Mouse (Mus musculus): ENCODE data around the gene Trappc5. TPM values are rescaled to one million over a fixed set of nuclear protein-coding genes. Genes with fewer than 3 reads are reported as not detected.

Trappc5 gene
- polyA plus RNA-seq (2016; fragmentation: Nextera tagmentation; extraction: Ambion mirVana) = 43.3 and 47.5 TPM in 2 replicates

DNA sequence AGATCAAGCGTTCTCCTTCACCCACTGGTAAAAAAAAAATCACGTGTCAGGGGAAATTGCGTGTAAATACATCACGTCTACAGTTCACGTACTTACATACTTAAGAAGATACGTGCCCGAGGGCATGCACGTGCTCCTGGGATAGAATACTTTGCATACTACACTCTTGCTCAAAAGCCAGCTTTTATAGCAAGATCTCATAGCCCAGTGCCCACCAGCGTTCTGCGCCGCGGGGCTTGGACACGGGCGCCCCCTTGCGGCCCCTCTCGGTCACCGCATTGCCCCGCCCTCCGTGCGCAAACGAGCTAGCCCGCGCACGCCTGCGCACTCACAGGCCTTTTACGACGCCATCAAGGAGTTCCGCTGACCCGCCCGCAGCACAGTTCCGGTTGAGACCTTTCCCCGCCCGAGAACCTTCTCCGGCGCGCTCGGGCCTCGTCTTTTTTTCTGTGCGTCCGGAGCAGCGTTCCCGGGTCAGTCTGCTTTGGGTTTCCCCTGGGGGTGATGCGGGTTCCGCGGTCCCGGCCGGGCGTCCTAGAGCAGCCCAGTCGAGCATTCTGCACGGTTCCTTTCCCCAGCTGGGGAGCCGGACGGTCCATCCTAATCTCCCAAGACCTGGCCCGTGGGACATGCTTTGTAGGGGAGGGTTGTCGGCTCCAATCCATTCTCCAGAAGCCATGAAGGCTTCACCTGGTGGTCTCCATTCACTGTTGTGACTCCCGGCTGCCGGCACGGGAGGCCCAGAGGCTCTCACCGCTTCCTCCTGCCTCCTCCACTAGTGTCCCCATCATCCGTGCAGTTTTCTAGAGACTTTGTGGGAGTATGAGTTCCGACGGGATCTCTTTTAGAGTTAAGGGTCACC, at the start of gene Trappc5:
Gene Trappc5 (plus strand): TSS at position 169 of the 862 bp plus-strand sequence.
- Histone ChIP-seq H3K4me3 (peak within 1 kb of the TSS; percentile 89), H3K36me3 (replicated peaks) (peaks cover 31% of the 10 kb centered on the region), H3K9me3 (peaks cover 3% of the 10 kb centered on the region; the same call in 1 of the 2 replicates), H3K4me1 (peaks cover 33% of the 10 kb centered on the region), H3K27ac (peak within 1 kb of the TSS; percentile 92), H3K27me3 (ENCODE audit: poor library complexity, severe bottlenecking) (no peaks in the 10 kb centered on the region)
- WGBS = 2% methylated on average over 61 of the region's 61 CpGs
- DNase-seq (ENCODE audit: extremely low spot score, low spot score) = peak; percentile 93

DNA sequence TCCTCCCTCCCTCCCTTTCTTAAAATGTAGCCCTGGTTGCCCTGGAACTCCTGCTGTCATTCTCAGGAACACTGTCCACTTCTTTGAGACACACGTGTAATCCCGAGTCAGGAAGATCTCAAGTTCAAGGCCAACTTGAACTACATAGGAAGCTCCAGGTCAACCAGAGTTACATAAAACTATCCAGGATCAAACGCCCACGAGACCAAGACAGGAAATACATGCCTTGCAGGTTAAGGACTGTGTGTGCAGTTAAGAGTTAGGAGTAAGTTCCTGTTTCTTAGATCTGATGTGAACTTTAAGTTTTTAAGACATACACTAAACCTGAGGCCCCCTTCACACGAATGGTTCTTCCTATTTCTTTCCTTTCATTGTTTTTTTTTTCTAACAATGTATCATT, 49.1 kb upstream of the Trappc5 start:
- 66% methylated on average over 5 of the region's 5 CpGs for WGBS
- no peak overlapping the region for H3K27ac ChIP-seq

DNA sequence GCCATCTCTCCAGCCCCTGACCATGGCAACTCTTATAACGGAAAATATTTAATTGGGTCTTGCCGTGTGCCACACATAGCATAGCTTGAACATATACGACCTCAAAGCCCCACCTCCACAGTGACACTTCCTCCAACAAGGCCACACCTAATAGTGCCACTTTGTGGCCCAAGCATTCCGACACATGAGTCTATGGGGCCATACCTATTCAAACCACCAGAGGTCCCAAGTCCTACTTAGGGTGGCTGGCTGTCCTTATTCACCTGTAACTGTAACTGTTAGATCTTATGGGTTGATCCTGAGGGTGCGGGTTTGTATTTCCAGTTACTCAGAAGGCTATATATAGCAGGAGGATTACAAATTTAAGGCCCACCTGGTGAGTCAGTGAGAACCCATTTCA, 48.1 kb upstream of the Trappc5 start:
- Histone ChIP-seq H3K36me3 (replicated peaks) (no peaks in the 10 kb centered on the region), H3K9me3 (no peaks in the 10 kb centered on the region)
- no peak for DNase-seq (ENCODE audit: extremely low spot score, low spot score)

More for the DNA sequence above, 49.1 kb upstream of the Trappc5 start:
- Histone ChIP-seq H3K4me1 (peaks cover 20% of the 10 kb centered on the region), H3K27me3 (ENCODE audit: poor library complexity, severe bottlenecking) (peaks cover 15% of the 10 kb centered on the region), H3K4me3 (no peak overlapping the region), H3K36me3 (replicated peaks) (no peaks in the 10 kb centered on the region), H3K9me3 (no peaks in the 10 kb centered on the region)
- no peak for DNase-seq (ENCODE audit: extremely low spot score, low spot score)

DNA sequence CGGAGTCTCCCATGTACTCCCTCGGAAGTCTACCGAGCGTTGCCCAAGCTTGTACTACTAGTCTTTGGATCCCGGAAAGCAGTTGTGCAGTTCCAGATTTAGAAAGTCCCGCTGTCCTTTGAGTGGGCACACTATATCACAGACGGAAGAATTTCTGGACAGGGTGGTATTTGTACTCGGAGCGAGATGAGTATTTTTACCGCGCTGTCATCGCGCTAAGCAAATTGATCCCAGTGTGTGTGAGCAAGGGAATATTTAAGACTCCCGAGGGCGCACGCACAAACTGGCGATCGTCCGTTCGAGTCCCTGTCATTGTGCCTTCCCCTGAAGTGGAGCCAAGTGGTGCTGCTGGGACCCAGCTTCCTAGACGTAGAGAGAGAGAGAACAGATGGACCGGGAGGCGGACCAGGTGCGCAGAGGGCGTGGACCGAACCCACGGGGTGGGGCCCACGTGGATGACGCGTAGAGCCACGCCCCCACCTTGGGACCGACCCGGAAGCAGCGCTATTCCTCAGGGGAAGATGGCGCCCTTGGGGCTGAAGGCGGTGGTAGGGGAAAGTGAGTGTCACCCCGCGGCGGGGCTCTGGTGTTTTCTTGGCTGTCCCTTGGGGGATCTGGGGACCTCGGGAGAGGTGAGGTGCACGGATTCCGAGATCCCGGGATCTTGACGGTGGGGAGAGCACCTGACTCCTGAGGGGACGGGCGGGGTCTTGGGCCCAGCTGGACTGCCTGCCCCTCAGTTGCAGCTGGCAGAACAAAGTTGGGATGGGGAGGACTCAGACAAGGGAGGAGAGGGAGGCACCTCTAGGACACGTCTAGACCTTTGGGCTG, 45.2 kb upstream of the Trappc5 start, which contains the start of gene Stxbp2:
Gene Stxbp2 (plus strand): TSS at position 309 of the 831 bp plus-strand sequence.
- Histone ChIP-seq H3K36me3 (replicated peaks) (peaks cover 14% of the 10 kb centered on the region), H3K4me1 (peaks cover 16% of the 10 kb centered on the region), H3K27ac (peak within 1 kb of the TSS; percentile 74), H3K27me3 (ENCODE audit: poor library complexity, severe bottlenecking) (peaks cover 15% of the 10 kb centered on the region), H3K4me3 (peak within 1 kb of the TSS; percentile 66), H3K9me3 (no peaks in the 10 kb centered on the region)
- WGBS = 7% methylated on average over 47 of the region's 47 CpGs
- DNase-seq (ENCODE audit: extremely low spot score, low spot score) = peak; percentile 60

More for the DNA sequence above, 48.1 kb upstream of the Trappc5 start:
- H3K4me1 ChIP-seq = peaks cover 16% of the 10 kb centered on the region
- H3K27ac ChIP-seq = no peak overlapping the region
- H3K27me3 ChIP-seq (ENCODE audit: poor library complexity, severe bottlenecking) = peaks cover 15% of the 10 kb centered on the region
- no peak overlapping the region for H3K4me3 ChIP-seq
- WGBS = 33% methylated on average over 5 of the region's 5 CpGs

DNA sequence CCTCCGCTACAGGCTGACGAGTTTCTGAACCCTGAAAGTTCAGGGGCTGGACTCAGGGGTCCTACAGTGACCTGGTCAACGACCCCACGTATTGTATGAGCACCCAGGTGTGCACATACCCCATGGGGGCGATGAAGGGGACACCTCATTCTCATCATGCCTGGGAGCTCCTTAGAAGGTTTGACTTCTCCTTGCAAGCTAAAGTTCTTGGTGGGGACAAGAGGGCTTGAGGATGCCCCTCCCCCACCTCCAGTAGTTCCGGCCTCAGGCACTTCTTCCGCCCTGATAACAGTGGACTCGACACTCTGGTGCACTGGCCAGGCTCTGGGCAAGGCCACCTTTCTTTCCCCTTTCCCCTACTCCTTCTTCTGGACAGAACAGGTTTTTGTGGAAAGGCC, 44.6 kb upstream of the Trappc5 start:
- Histone ChIP-seq H3K27ac (peak overlapping the region; percentile 74), H3K4me3 (peak overlapping the region; percentile 66), H3K4me1 (peaks cover 16% of the 10 kb centered on the region), H3K27me3 (ENCODE audit: poor library complexity, severe bottlenecking) (peaks cover 15% of the 10 kb centered on the region), H3K36me3 (replicated peaks) (peaks cover 20% of the 10 kb centered on the region), H3K9me3 (no peaks in the 10 kb centered on the region)
- no peak for DNase-seq (ENCODE audit: extremely low spot score, low spot score)
- WGBS = 15% methylated on average over 8 of the region's 8 CpGs

DNA sequence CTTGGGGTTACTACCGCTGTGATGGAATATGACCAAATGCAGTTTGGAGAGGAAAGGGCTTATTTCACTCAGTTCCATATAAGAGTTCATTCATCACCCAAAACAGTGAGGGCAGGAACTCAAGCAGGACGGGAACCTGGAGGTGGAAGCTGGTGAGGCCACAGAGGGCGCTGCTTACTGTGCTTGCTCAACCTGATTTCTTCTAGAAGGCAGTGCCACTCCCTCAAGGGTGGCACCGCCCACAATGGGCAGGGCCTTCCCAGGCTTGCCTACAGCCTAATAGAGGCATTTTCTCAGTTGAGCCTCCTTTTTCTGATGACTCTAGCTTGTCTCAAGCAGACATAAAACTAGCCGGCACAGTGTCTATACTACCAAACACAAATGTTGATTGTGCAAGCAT, 30.3 kb upstream of the Trappc5 start:
- H3K9me3 ChIP-seq = no peaks in the 10 kb centered on the region
- no peaks in the 10 kb centered on the region; the same call in 1 of the 2 replicates for H3K4me1 ChIP-seq
- no peaks in the 10 kb centered on the region for H3K27me3 ChIP-seq (ENCODE audit: poor library complexity, severe bottlenecking)
- H3K36me3 ChIP-seq (replicated peaks) = peaks cover 9% of the 10 kb centered on the region
- no peak for DNase-seq (ENCODE audit: extremely low spot score, low spot score)
- 27% methylated on average over 5 of the region's 5 CpGs for WGBS
- H3K27ac ChIP-seq = no peak overlapping the region
- no peak overlapping the region for H3K4me3 ChIP-seq

DNA sequence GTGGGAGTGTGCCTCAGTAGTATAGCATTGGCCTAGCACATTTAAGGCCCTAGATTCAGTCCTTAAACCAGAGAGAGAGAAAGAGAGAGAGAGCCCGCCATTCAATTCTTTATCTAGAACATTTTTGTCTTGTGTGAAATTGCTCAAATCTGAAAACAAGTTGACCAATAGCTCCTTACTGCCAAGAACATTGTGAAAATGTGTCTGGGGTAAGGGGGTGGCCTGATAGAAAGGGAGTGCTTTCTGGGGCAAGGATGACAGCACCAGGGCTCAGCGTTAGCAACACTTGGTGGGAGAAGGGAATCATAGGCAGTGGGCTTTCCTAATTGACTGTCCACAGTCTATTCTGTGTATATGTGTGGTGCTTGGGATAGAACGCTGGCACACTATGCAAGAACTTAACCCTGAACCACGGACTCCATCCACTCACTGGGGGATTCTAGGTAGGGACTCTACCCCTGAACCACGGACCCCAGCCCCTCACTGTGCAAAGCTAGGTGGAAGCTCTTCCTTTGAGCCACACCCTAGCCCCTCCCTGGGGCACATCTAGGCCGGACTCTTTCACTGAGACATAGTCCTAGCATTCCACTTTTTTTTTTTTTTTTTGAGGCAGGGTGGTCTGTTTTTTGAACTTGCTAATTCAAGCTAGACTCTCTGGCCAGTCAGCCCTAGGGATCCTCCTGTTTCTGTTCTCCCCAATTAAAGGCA, 29.1 kb upstream of the Trappc5 start:
- Histone ChIP-seq H3K4me1 (no peaks in the 10 kb centered on the region; the same call in 1 of the 2 replicates), H3K4me3 (no peak overlapping the region), H3K9me3 (no peaks in the 10 kb centered on the region), H3K36me3 (replicated peaks) (no peaks in the 10 kb centered on the region), H3K27me3 (ENCODE audit: poor library complexity, severe bottlenecking) (no peaks in the 10 kb centered on the region), H3K27ac (no peak overlapping the region)
- no peak for DNase-seq (ENCODE audit: extremely low spot score, low spot score)
- 90% methylated on average over 6 of the region's 6 CpGs for WGBS

DNA sequence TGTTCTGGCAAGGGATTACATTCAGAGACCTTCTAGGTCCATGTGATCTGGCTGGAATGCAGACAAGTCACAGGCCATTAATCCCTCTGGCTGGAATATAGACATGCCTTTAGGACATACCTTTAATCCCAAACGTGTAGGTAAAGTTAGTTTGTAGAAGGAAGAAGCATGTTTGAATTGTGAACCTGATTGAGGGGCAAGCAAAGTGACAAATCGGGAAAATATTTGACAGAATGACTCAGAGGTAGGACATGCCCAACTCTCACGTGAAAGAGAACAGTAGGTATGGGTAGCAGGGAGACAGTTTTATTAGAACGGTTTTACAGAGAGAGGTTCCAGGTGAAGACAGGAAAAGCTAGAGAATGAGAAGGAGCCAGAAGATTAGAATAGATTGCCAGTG, 28.5 kb upstream of the Trappc5 start:
- H3K27ac ChIP-seq = no peak overlapping the region
- no peaks in the 10 kb centered on the region for H3K27me3 ChIP-seq (ENCODE audit: poor library complexity, severe bottlenecking)
- WGBS = 81% methylated on average over 4 of the region's 4 CpGs
- no peaks in the 10 kb centered on the region; the same call in 1 of the 2 replicates for H3K4me1 ChIP-seq
- no peaks in the 10 kb centered on the region for H3K9me3 ChIP-seq
- H3K36me3 ChIP-seq (replicated peaks) = no peaks in the 10 kb centered on the region
- H3K4me3 ChIP-seq = no peak overlapping the region
- DNase-seq (ENCODE audit: extremely low spot score, low spot score) = no peak

DNA sequence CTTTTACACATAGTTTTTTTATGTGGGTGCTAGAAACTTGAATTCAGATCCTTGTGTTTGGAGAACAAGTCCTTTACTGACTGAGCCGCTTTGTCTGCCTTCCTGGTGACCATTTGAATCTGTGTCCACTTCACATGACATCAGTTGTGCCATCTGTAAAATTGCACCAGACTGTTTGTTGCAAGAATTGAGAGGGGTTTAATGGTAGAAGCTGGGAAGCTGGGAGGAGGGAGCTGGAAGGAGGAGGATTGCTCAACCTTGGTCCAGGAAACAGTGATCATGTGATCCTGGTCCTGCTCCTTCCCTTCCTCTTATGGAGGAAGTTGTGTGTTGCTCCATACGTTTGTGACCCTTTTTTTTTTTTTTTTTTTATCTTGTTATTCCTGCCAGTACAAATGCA, 27.8 kb upstream of the Trappc5 start:
- DNase-seq (ENCODE audit: extremely low spot score, low spot score) = no peak
- 65% methylated on average over 2 of the region's 2 CpGs for WGBS

DNA sequence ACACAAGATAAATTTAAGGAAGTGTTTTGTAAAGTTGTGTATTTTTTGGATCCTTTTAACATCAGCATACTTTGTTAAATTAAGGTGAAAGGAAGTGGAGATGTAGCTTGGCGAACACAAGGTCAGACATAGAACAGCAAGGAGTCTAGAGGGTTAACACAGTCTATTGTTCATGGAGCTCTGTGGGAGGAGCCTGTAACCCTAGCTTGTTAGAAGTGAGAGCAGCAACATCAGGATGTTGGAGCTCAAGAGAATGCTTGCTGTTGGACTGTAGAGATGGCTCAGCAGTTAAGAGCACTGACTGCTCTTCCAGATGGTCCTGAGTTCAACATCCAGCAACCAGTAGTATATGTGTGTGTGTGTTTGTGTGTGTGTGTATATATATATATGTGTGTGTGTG, 27.1 kb upstream of the Trappc5 start:
- H3K27ac ChIP-seq = no peak overlapping the region
- no peak overlapping the region for H3K4me3 ChIP-seq
- H3K9me3 ChIP-seq = no peaks in the 10 kb centered on the region
- H3K4me1 ChIP-seq = no peaks in the 10 kb centered on the region; the same call in 1 of the 2 replicates
- DNase-seq (ENCODE audit: extremely low spot score, low spot score) = no peak
- H3K27me3 ChIP-seq (ENCODE audit: poor library complexity, severe bottlenecking) = no peaks in the 10 kb centered on the region
- 30% methylated on average over 1 of the region's 1 CpGs for WGBS
- H3K36me3 ChIP-seq (replicated peaks) = no peaks in the 10 kb centered on the region

More for the DNA sequence above, 27.8 kb upstream of the Trappc5 start:
- H3K4me1 ChIP-seq = no peaks in the 10 kb centered on the region; the same call in 1 of the 2 replicates
- no peak overlapping the region for H3K27ac ChIP-seq
- no peaks in the 10 kb centered on the region for H3K27me3 ChIP-seq (ENCODE audit: poor library complexity, severe bottlenecking)
- H3K4me3 ChIP-seq = no peak overlapping the region
- no peaks in the 10 kb centered on the region for H3K36me3 ChIP-seq (replicated peaks)
- no peaks in the 10 kb centered on the region for H3K9me3 ChIP-seq

DNA sequence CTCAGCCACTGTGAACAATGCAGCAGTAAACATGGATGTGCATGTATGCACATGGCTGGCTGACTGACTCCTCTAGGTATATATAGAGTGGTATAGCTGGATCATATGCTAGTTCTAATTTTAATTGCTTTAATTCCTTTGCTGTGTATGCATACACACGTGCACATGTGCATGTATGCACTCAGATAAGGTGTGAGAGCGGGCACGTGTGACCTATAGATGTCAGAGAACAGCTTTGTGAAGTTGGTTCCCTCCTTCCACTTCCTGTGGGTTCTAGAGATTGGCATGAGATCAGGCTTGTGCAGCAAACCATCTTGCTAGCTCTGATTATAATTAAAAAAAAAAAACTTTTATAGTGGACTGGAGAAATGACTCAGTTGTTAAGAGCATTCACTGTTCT, 23.3 kb upstream of the Trappc5 start:
- H3K27ac ChIP-seq = no peak overlapping the region
- 70% methylated on average over 3 of the region's 3 CpGs for WGBS
- H3K27me3 ChIP-seq (ENCODE audit: poor library complexity, severe bottlenecking) = no peaks in the 10 kb centered on the region
- H3K9me3 ChIP-seq = no peaks in the 10 kb centered on the region
- no peak for DNase-seq (ENCODE audit: extremely low spot score, low spot score)
- peaks cover 11% of the 10 kb centered on the region for H3K4me1 ChIP-seq
- H3K4me3 ChIP-seq = no peak overlapping the region
- no peaks in the 10 kb centered on the region for H3K36me3 ChIP-seq (replicated peaks)
